Mouse (Mus musculus): ENCODE results near the gene P2ry13.

Gene P2ry13

DNA sequence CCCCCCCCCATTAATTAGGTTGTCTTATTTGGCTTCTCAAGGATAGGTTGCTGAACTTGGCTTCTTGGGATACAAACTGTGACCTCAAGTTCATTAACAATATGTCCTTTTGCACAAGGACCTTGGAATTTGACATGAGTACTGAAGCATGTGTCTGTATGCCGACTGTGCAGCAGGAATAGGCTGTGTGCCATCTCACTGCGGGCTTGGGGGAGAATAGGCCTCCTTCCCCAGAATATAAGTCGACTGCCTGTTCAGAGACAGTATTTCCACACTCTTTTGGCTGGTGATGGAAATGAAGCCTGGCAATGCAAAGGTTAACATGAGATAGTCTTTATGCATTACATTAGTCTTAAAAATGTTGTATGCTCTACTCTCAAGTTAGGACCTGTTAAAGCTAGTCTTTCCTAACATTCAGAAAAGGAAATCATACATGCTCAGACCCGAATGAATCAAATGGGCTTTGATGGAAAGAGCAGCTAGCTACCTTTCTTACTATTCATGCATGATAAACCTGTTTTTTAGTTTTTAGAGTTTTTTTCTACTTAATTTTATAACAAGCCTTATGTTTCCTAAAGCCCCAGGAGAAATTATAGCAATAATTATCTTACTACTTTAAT lies 13.2 kb downstream of the P2ry13 start:
- DNase-seq (ENCODE audit: low read depth): no peak

DNA sequence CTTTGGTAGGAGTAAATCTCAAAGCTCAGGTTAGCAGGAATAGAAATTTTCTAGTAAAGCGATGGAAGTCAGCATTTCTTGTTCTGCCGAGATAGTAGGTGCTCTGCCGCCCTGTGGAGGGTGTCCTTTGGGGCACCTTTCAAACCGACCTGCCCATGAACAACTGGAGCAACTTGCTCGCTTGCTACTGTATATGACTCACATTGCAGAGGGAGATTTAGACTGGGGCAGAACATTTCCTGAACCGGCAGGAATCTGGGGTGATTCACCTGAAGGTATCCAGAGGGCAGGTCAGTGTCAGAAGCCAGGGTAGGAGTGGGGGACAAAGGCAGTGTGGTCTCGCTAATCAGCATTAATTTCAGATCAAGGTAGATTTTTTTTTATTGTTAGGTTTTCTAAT lies 15.7 kb downstream of the P2ry13 start, which contains the start of gene Gpr87:
TSS of gene Gpr87 (minus strand) at position 167 of the 400 bp plus-strand sequence.
- no peak for DNase-seq (ENCODE audit: low read depth)

DNA sequence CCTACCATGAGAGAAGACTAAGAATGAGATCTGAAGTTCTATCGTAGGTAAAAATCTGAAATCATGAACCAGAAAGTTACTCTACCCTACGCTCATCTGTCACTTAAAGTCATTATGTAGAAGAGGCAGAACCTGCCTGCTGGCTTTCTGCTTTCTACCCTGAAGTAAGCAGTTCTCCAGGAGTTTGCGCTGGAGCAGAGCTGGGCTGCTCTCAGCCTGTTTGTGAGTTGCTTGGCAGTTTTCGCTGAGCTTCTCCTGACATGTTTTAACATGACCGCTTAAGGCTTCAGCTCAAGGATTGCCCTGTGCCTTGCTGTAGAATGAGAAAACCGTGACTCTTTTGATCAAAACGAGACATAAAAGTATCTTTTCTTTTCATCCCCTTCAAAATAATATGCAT lies 16.6 kb downstream of the P2ry13 start:
- DNase-seq (ENCODE audit: low read depth): no peak

DNA sequence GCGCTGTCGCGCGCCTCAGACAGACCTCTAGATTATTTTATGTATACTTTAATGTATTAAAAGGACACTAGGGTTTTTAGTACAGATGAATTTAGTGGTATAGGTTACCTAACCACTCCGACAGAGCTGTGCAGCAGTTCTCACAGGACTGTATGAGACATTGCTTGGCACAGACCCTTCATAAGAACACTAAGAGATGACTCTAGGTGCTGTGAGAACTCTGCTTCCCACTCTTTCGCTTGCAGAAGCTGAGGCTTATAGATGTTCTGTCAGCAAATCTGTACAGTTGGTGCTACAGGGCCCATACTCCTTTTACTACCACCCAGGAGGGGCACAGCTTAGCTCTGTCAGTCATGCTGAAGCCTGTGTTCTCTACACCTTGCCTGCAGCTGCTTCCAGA lies 19.0 kb downstream of the P2ry13 start:
- no peak for DNase-seq (ENCODE audit: low read depth)

DNA sequence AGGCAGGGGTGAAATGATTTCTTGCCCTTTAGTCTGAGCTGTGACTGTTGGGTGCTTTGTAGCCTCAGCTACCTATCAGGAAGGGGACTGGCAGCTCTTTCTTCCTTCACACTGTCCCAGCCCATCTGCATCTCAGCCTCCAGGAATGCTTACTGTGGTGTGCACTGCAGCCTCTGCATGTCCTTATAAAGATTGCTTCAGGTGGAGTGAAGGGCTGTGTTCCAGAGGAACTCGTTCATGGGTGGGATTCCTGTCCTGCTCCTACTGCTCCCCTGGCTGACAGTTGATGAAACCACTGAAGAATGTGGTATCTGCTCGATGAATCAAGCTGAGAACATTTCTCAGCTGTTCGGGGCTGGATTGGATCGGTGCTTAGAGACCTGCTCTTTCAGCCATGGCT lies 23.3 kb downstream of the P2ry13 start:
- DNase-seq (ENCODE audit: low read depth): no peak

DNA sequence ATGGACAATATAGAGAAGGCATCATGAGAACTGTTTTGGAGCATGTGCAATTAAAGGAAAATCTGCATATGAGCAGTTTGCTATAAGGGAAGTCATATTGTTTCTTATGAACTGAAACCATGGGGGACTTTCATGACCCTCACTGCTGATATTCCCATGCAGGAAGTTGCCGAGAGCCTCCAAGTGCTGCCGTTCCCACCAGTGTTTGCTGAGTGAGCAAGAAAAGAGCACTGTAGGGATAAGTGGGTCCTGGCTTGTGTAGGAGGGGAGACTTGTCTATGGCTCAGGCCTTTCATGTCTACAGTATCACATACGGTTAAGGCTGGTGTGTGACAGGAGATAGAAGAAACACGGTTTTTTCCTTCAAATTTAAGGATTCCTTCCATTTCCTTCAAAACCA lies 25.0 kb downstream of the P2ry13 start:
- no peak for DNase-seq (ENCODE audit: low read depth)

DNA sequence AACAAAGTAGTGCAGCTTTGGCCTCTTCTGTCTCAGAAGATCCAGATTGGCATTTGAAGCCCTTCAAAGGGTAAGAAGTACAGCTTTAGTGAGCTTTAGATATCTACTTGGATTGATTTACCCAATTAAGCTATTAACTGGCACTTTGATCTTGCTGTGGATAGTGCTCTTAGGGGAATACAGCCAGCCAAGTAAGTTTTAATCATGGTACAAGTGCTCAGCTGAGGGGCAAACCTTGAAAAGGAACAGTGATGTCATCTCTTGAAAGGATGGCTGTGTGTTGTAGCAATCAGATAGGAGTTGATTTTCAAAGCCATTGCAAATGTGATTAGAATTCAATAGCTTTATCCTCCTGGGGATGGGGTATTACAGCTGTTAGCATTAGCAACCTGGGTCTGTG lies 28.6 kb downstream of the P2ry13 start:
- no peak for DNase-seq (ENCODE audit: low read depth)

DNA sequence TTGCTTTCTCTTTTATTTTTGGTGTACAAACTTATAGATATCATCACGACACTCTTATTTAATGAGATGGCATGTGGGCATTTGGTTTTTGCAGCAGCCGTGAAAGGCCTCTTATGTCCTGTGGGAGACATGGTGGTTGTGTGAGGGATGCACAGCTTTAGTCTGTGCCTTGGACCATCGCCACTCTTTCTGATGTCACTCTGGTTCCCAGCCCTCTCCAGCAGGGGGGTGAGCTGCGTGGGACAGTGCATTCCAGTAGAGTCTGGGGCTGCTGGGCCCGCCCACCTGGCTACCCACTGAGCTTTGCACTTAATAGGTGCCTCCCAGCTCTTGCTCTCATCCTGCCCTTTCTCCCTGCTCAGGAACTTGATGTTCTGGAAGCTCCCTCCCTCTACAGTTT lies 29.5 kb downstream of the P2ry13 start:
- DNase-seq (ENCODE audit: low read depth): peak; percentile 28

DNA sequence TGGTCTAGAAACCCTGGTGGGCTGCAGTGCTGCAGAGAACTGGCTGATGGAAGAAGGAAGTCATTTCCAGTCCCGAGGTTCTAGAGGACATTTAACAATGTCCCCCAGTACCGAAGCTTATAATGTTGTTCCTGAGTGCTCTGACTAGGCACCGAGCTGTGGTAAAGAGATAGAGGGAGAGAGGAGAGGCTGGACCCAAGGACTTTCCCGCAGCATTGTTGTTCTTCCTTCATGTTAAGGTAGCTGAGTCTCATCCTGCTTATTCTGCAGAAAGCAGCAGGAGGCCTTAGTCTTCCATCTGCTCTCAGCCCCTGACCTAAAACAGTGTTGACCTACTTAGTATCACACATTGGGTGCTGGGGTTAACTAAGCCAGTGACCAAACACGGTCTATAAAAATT lies 33.8 kb downstream of the P2ry13 start:
- no peak for DNase-seq (ENCODE audit: low read depth)

DNA sequence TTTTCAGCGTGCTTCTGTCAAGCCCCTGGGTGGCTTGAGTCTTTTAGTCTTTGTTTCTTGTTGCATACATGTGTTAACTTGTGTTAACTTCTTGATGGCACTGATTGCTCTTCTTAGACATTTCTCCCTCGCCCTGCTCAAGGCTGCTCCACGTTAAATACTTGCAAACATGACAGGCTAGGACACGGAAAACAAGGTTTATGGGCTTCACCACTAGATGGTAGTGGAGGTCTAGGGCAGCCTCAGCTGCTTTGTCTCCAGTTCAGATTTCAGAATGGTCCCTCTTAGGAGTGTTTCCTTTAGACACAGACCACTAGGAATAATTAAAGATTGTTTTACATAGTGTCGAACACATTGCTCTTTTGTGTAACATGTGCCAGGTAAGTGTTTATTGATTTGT lies 35.4 kb downstream of the P2ry13 start:
- DNase-seq (ENCODE audit: low read depth): peak; percentile 89

DNA sequence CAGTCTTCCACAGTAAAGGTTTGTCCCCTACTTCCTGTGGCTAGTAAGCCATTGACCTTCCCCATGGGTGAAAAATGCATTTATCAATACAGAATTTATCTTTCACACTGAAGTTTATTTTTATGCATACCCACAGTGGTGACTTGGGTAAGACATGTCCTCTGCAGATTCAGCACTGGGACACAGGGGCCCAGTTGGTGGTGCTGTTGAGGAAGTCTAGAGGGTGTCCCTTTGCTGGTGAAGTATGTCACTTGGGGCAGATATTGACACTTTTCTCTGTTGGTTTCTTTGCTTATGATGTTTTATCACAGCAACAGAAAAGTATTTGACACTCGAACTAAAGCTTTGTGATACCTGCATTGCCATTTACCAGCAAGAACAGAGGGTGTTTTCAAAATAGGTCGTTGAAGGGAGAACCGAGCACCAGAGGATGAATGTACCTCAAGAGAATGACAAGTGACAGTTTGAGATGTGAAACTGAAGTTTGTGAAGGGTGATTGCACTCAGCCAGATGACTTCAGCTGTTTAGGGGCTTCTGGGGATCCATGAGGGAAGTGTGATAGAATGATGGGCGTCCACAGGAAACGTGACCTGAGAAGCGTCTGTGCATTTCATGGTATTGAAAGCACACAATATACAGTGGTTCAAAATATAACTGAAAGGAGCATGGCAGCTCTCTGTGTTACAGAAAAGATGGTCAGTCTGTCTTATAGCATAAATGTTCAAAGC lies 36.1 kb downstream of the P2ry13 start:
- no peak for DNase-seq (ENCODE audit: low read depth)

DNA sequence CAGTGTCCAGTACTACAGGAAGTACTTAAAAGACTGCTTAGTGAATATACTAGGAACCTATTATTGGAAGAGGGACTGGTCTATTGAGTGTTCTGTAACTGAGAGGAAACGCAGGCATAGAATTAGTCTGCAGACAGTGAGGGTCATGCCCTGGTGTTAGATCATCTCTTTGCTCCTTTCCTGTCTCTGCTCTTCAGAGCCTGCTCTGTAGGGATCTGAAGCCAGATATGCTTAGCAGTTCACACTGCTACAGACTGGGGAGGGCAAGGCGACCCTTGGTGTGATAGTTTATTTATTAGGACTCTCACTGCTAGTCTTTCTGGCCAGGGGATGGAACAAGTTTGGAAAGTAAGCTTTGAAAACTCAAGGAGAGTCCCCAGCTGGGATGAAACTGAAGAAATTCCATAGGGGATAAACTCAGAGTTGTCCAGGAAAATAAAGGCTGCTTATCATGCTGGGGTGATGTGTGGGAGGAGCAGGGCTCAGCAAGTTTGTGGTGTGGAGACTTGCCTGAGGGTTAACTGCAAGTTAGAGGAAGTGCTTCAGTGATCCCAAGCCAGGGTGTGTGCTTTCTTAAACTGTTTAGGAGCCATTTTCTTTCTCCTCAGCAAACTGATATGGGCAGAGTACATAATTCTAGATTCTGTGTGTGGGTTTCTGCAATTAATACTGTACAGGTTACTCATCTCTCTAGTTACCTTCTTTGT lies 40.6 kb downstream of the P2ry13 start:
- DNase-seq (ENCODE audit: low read depth): peak; percentile 24

DNA sequence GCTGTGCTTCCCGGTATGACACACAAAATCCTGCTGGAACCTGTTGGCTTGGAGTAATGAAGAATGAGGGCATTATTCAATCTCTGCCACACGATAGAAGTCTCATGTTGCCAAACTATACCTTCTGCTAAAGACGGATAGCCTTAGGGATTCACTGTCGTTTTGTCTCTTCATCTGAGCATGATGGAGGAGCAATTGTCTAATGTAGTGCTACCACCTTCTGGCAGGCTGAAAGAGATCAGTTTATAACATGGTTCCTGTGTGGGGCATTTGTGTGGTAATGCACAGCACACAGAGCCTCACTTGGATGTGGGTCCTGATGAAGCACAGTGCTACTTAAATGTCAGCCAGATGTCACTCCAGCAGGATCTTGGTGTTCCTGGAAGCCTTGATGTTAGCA lies 41.5 kb downstream of the P2ry13 start:
- DNase-seq (ENCODE audit: low read depth): no peak

DNA sequence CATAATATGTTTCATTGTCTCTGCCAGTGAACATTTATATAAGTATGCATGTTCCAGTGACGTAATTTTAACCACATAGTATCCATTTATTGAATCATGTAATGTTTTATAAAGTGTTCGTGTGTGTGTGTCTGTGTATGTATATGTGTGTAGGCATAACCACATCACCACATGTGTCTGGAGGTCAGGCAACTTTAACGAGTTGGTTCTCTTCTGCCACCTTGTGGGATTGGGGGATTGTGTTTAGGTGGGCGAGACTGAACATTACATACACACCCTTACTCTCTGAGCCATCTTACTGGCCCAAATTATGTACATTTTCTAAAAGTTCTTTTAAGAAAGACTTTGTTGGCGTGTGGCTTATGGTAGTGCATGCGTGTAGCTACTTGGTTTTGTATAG lies 42.2 kb downstream of the P2ry13 start:
- DNase-seq (ENCODE audit: low read depth): peak; percentile 11

DNA sequence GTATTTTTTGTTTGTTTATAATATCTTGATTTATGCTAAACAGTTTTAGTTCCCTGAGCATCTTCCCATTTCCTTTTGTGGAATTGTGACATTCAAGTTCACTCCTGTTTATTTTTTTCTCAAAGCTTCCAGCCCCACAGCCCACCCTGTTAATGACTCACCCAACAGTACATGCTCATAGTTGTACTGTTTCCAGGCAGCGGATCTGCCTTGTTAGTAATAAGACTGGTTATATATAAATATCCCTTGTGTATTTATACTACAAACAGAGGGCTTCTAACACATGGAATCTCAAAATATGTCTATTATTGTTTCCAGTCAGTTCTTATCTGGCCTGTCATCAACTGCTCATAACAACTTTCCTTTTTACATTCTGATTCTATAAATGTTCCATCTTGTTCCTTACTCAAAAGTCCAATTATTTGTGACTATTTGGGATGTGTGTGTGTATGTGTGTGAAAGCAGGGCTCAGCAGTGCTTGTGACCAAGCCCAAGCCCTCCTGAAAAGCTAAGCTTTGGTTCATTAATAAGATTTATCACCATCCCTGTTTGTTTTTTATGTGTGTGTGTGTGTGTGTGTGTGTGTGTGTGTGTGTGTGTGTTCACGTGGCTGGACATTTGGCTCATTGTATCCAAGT lies 43.1 kb downstream of the P2ry13 start:
- peak; percentile 82 for DNase-seq (ENCODE audit: low read depth)

DNA sequence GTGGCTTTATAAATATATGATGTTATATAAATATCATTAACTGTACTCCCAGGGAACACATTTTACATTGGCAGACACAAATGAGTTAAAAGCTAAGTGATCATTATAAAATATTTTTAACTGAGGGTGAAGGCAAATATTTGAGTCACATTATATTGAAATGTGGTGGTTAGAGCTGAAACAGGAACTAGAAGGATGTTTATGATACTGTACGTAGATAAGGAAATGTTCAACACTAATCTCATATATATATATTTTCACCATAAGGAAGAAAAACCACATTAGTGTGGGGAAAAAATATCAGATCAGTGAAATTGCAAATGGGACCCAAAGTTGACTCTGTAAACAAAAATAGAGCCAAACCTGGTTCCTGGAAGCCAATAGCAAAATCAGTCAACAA lies 50.2 kb downstream of the P2ry13 start:
- DNase-seq (ENCODE audit: low read depth): no peak
